In genomic region chr16:46498421-46498789, GRCm38 (mm10) we compare ENCODE assay signal across 8 mouse cellular contexts. TPM values are rescaled to one million over a fixed set of nuclear protein-coding genes. Genes with fewer than 3 reads are reported as not detected.
DNase-seq lines count a peak whose midpoint lies in the region; ATAC-seq and TF ChIP-seq lines count a peak whose summit lies in the region.

Gene Nectin3 (minus strand): TSS chr16:46498525.

- peak within 1 kb of the TSS; percentile 85 for H3K27ac ChIP-seq in embryonic fibroblast, embryonic 13.5 days (ENCODE audit: insufficient read depth, low read length)
- peak within 1 kb of the TSS; percentile 92 for H3K27ac ChIP-seq in intestine, embryonic 14.5 days (ENCODE audit: low read depth)
- H3K27ac ChIP-seq in midbrain, embryonic 10.5 days (replicated peaks): peak within 1 kb of the TSS; percentile 98

- TF ChIP-seq POLR2A in embryonic fibroblast, embryonic 13.5 days (IDR thresholded peaks at IDR 0.05; ENCODE audit: low read depth, low read length): no peak

- TF ChIP-seq CTCF in embryonic fibroblast, embryonic 13.5 days (IDR thresholded peaks at IDR 0.05; ENCODE audit: borderline replicate concordance, insufficient read depth, low read length): no peak

- H3K4me1 ChIP-seq in embryonic fibroblast, embryonic 13.5 days (ENCODE audit: control insufficient read depth, insufficient read depth, low read length): no peaks in the 10 kb centered on the region
- H3K4me1 ChIP-seq in intestine, embryonic 14.5 days (replicated peaks; ENCODE audit: control insufficient read depth, insufficient read depth, low read length): peaks cover 10% of the 10 kb centered on the region; the same call in 1 of the 2 replicates
- peaks cover 35% of the 10 kb centered on the region for H3K4me1 ChIP-seq in midbrain, embryonic 10.5 days

- H3K9ac ChIP-seq in intestine, embryonic 14.5 days (ENCODE audit: low read length): peak within 1 kb of the TSS; percentile 72

- H3K36me3 ChIP-seq in intestine, embryonic 14.5 days (ENCODE audit: control insufficient read depth, insufficient read depth, low read length): no peaks in the 10 kb centered on the region
- no peaks in the 10 kb centered on the region for H3K36me3 ChIP-seq in midbrain, embryonic 10.5 days

- H3K27me3 ChIP-seq in intestine, embryonic 14.5 days (replicated peaks; ENCODE audit: control insufficient read depth, insufficient read depth, low read length): no peaks in the 10 kb centered on the region
- H3K27me3 ChIP-seq in midbrain, embryonic 10.5 days (ENCODE audit: low read depth, poor library complexity, severe bottlenecking): peaks cover 9% of the 10 kb centered on the region; the same call in 1 of the 2 replicates

- H3K4me2 ChIP-seq in intestine, embryonic 14.5 days (ENCODE audit: low read length): peak within 1 kb of the TSS; percentile 97

- WGBS in intestine, embryonic 14.5 days: under 1% methylated on average over 4 of the region's 4 CpGs
- 11% methylated on average over 4 of the region's 4 CpGs for WGBS in midbrain, embryonic 10.5 days

- peak; percentile 22 for ATAC-seq in CD4-positive, CD25-positive, alpha-beta regulatory T cell, adult 4 months
- no peak for ATAC-seq in intestine, embryonic 14.5 days (replicated peaks; ENCODE audit: low FRiP score, low TSS enrichment, low read depth)
- no peak; the same call in 1 of the 2 replicates for ATAC-seq in cerebellum, adult (ENCODE audit: insufficient number of reproducible peaks, low FRiP score, low TSS enrichment)

- no peaks in the 10 kb centered on the region for H3K9me3 ChIP-seq in intestine, embryonic 14.5 days (ENCODE audit: control insufficient read depth, low read length)
- no peaks in the 10 kb centered on the region for H3K9me3 ChIP-seq in midbrain, embryonic 10.5 days (replicated peaks)

- peak within 1 kb of the TSS; percentile 90 for H3K4me3 ChIP-seq in embryonic fibroblast, embryonic 13.5 days (ENCODE audit: insufficient read depth, low read length)
- H3K4me3 ChIP-seq in intestine, embryonic 14.5 days (ENCODE audit: low read depth, low read length): peak within 1 kb of the TSS; percentile 75
- H3K4me3 ChIP-seq in midbrain, embryonic 10.5 days: peak within 1 kb of the TSS; percentile 92

- peak; percentile 82 for DNase-seq in heart, adult 11 months
- DNase-seq in heart, adult 18-20 months: no peak
- DNase-seq in intestine, embryonic 14.5 days (ENCODE audit: low spot score): peak; percentile 51
- DNase-seq in midbrain, embryonic 10.5 days (ENCODE audit: low spot score): no peak
- no peak for DNase-seq in spleen, postnatal 10 days (ENCODE audit: low spot score in 2 of 2)

RNA-seq across cellular contexts. Expression of gene Nectin3, which starts in this region (rescaled TPM):
- 1 to 10 TPM; 5.7 to 6.4 TPM for total RNA-seq in heart, adult 18-20 months (2021)
- polyA plus RNA-seq in CD4-positive, CD25-positive, alpha-beta regulatory T cell, adult 4 months (2017; shearing (Covaris generic)): not detected
- 47.2 and 47.7 TPM in 2 replicates for polyA plus RNA-seq in embryonic fibroblast, embryonic 13.5 days (2011; ENCODE audit: insufficient read length, low read depth, missing spikeins)
- 26.5 and 47.1 TPM in 2 replicates for polyA plus RNA-seq in intestine, embryonic 14.5 days (2014; fragmentation: Nextera tagmentation; extraction: Ambion mirVana)
- polyA plus RNA-seq in midbrain, embryonic 10.5 days (2016; fragmentation: Nextera tagmentation; extraction: Ambion mirVana): 28.0 and 42.7 TPM in 2 replicates

Comparison
In these comparisons a context has a peak if more than half of its experiments do, and no peak if none do; other contexts are left out.
1. RNA of gene Nectin3 (polyA plus RNA-seq): 47.2 to 47.7 TPM in embryonic fibroblast, embryonic 13.5 days, 26.5 to 47.1 TPM in intestine, embryonic 14.5 days and 28.0 to 42.7 TPM in midbrain, embryonic 10.5 days; not detected in CD4-positive, CD25-positive, alpha-beta regulatory T cell, adult 4 months; every median in the first group is over 10 times any median in the second.
2. DNase-seq: peak in heart, adult 11 months (single experiment) and intestine, embryonic 14.5 days (single experiment); none in heart, adult 18-20 months (0 of 2), midbrain, embryonic 10.5 days (single experiment) and spleen, postnatal 10 days (0 of 2).
3. Peak in ATAC-seq in CD4-positive, CD25-positive, alpha-beta regulatory T cell, adult 4 months; RNA of the gene not detected or under 1 TPM.
4. Peak in every context shown above with its lines, with median percentiles within 50 percentile points of each other: H3K27ac ChIP-seq and H3K4me3 ChIP-seq.